In the genomic region with DNA sequence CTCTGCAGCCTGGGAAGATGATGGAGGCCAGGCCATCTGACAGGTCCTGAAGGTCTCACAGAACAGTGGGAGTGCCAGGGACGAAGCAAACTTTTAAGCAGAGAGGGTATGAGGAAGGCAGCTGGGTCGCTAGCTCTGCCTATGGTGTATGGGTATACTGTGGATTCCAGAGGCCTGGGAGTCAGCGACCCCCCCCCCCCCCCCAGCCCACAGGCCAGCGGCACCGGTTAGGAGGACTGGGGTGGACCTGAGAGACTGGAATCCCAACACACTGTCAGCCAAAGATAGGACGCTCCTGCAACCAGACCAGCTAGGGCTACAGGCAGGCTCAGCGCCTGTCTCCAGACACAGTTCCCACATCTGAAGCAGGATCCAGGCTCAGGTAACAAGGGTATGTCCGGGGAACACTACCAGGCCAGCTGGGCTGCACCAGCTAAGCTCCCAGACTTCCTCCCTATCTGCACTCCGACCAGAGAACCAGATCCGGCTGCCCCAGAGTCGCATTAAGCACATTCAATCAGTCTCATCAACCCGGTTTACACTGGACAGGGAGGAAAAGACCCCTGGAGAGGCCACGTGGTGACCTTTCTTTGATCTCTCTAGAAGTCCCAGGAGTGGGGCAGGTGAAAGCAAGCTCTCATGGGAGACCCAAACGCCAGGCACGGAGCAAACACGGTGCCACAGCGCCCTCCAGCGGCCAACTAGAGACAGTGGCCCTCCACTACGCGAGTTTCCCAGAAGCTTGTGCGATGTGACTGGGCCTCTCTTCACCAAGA, we compare ENCODE assay signal across 8 mouse cellular contexts. TPM values are rescaled to one million over a fixed set of nuclear protein-coding genes. Genes with fewer than 3 reads are reported as not detected.
DNase-seq lines count a peak whose midpoint lies in the region; ATAC-seq lines count a peak whose summit lies in the region.

No protein-coding gene starts in this region.

- peaks cover 17% of the 10 kb centered on the region for H3K4me1 ChIP-seq in forebrain, embryonic 12.5 days
- peaks cover 11% of the 10 kb centered on the region for H3K4me1 ChIP-seq in heart, embryonic 16.5 days (ENCODE audit: control insufficient read depth, insufficient read depth, low read length)
- H3K4me1 ChIP-seq in liver, embryonic 13.5 days (replicated peaks): peaks cover 49% of the 10 kb centered on the region
- peaks cover 19% of the 10 kb centered on the region; the same call in 1 of the 2 replicates for H3K4me1 ChIP-seq in stomach, embryonic 14.5 days (ENCODE audit: control insufficient read depth, insufficient read depth, low read length)

- ATAC-seq in forebrain, embryonic 12.5 days (ENCODE audit: low FRiP score): peak; percentile 71
- peak; percentile 64; the same call in 1 of the 2 replicates for ATAC-seq in heart, embryonic 16.5 days (replicated peaks; ENCODE audit: extremely low read depth, insufficient read depth, low FRiP score)
- ATAC-seq in liver, embryonic 13.5 days (ENCODE audit: low read depth): peak; percentile 39
- ATAC-seq in stomach, embryonic 14.5 days (ENCODE audit: insufficient number of reproducible peaks, insufficient read depth, low FRiP score, low read depth): no peak

- H3K27ac ChIP-seq in forebrain, embryonic 12.5 days: no peak overlapping the region
- 0 out of 2 replicates have a peak overlapping the region, but pooled peaks have one; percentile 8 for H3K27ac ChIP-seq in heart, embryonic 16.5 days (ENCODE audit: low read length)
- H3K27ac ChIP-seq in liver, embryonic 13.5 days: no peak overlapping the region
- no peak overlapping the region for H3K27ac ChIP-seq in stomach, embryonic 14.5 days (ENCODE audit: low read length)

- DNase-seq in CD4-positive, CD25-positive, alpha-beta regulatory T cell, adult 2 months (ENCODE audit: low read depth, low spot score): peak; percentile 92
- peak; percentile 34 for DNase-seq in brain, embryonic 18.5 days (ENCODE audit: low read depth, low spot score)
- DNase-seq in kidney, postnatal 25 days: peak; percentile 88 to 90
- peak; percentile 49 for DNase-seq in liver, embryonic 13.5 days
- DNase-seq in neural tube, embryonic 10.5 days (ENCODE audit: extremely low spot score, low spot score): peak; percentile 92

- WGBS in forebrain, embryonic 12.5 days: 18% methylated on average over 19 of the region's 21 CpGs
- WGBS in heart, embryonic 16.5 days: 15% methylated on average over 21 of the region's 21 CpGs
- WGBS in liver, embryonic 13.5 days (ENCODE audit: insufficient replicate concordance): 17% methylated on average over 21 of the region's 21 CpGs
- WGBS in stomach, embryonic 14.5 days: 11% methylated on average over 21 of the region's 21 CpGs

- no peaks in the 10 kb centered on the region for H3K36me3 ChIP-seq in forebrain, embryonic 12.5 days (replicated peaks)
- H3K36me3 ChIP-seq in heart, embryonic 16.5 days (ENCODE audit: control insufficient read depth, insufficient read depth): no peaks in the 10 kb centered on the region
- H3K36me3 ChIP-seq in liver, embryonic 13.5 days: no peaks in the 10 kb centered on the region
- no peaks in the 10 kb centered on the region for H3K36me3 ChIP-seq in stomach, embryonic 14.5 days (ENCODE audit: control insufficient read depth, insufficient read depth, low read length)

- no peaks in the 10 kb centered on the region for H3K27me3 ChIP-seq in forebrain, embryonic 12.5 days
- no peaks in the 10 kb centered on the region for H3K27me3 ChIP-seq in heart, embryonic 16.5 days (ENCODE audit: control insufficient read depth, insufficient read depth, low read length)
- no peaks in the 10 kb centered on the region for H3K27me3 ChIP-seq in liver, embryonic 13.5 days
- no peaks in the 10 kb centered on the region for H3K27me3 ChIP-seq in stomach, embryonic 14.5 days (ENCODE audit: control insufficient read depth, insufficient read depth, low read length)

- H3K4me2 ChIP-seq in forebrain, embryonic 12.5 days: peak overlapping the region; percentile 29
- H3K4me2 ChIP-seq in heart, embryonic 16.5 days (ENCODE audit: low read depth, low read length): peak overlapping the region; percentile 53
- peak overlapping the region; percentile 49 for H3K4me2 ChIP-seq in liver, embryonic 13.5 days
- H3K4me2 ChIP-seq in stomach, embryonic 14.5 days (replicated peaks; ENCODE audit: low read depth, low read length): peak overlapping the region; percentile 6; the same call in 1 of the 2 replicates

- H3K9ac ChIP-seq in forebrain, embryonic 12.5 days: no peak overlapping the region; the same call in 1 of the 2 replicates
- H3K9ac ChIP-seq in heart, embryonic 16.5 days (ENCODE audit: low read length): peak overlapping the region; percentile 65
- no peak overlapping the region for H3K9ac ChIP-seq in liver, embryonic 13.5 days
- H3K9ac ChIP-seq in stomach, embryonic 14.5 days (replicated peaks; ENCODE audit: low read depth, low read length): no peak overlapping the region; the same call in 1 of the 2 replicates

- H3K4me3 ChIP-seq in forebrain, embryonic 12.5 days (replicated peaks): no peak overlapping the region
- H3K4me3 ChIP-seq in heart, embryonic 16.5 days (ENCODE audit: low read length): peak overlapping the region; percentile 28; the same call in 1 of the 2 replicates
- no peak overlapping the region for H3K4me3 ChIP-seq in liver, embryonic 13.5 days (replicated peaks)
- H3K4me3 ChIP-seq in stomach, embryonic 14.5 days (ENCODE audit: low read depth, low read length): no peak overlapping the region

- no peaks in the 10 kb centered on the region for H3K9me3 ChIP-seq in forebrain, embryonic 12.5 days
- no peaks in the 10 kb centered on the region for H3K9me3 ChIP-seq in heart, embryonic 16.5 days (replicated peaks; ENCODE audit: control insufficient read depth, low read length)
- no peaks in the 10 kb centered on the region for H3K9me3 ChIP-seq in liver, embryonic 13.5 days (replicated peaks)
- no peaks in the 10 kb centered on the region for H3K9me3 ChIP-seq in stomach, embryonic 14.5 days (ENCODE audit: control insufficient read depth, low read depth, low read length)

RNA-seq across cellular contexts. Expression of a gene that starts 10.7 kb away (rescaled TPM):
- polyA plus RNA-seq in forebrain, embryonic 12.5 days (2016; fragmentation: Nextera tagmentation; extraction: Ambion mirVana): 12.4 and 12.7 TPM in 2 replicates
- 8.0 and 8.4 TPM in 2 replicates for polyA plus RNA-seq in heart, embryonic 16.5 days (2015; fragmentation: Nextera tagmentation; extraction: Ambion mirVana)
- polyA plus RNA-seq in liver, embryonic 13.5 days (2015; fragmentation: Nextera tagmentation; extraction: Ambion mirVana): 2.9 and 3.1 TPM in 2 replicates
- 17.2 and 21.4 TPM in 2 replicates for polyA plus RNA-seq in stomach, embryonic 14.5 days (2014; fragmentation: Nextera tagmentation; extraction: Ambion mirVana)

Comparison
In these comparisons a context has a peak if more than half of its experiments do, and no peak if none do; other contexts are left out.
1. DNase-seq: peak in every context shown above with its lines; median percentile 92 in CD4-positive, CD25-positive, alpha-beta regulatory T cell, adult 2 months; 92 in neural tube, embryonic 10.5 days; 89 in kidney, postnatal 25 days; 49 in liver, embryonic 13.5 days; 34 in brain, embryonic 18.5 days.